Mouse (Mus musculus) layer of hippocampus, postnatal 10 days (tissue): ENCODE data around the gene Gm45021. TPM values are rescaled to one million over a fixed set of nuclear protein-coding genes. Genes with fewer than 3 reads are reported as not detected.
A peak's percentile ranks its signal among the peaks of the same experiment; 100 is the strongest.

Experiments used
- DNase-seq, 2 experiments: peaks; one replicate each; pipeline ENCODE4 v3.0.0; 2021; ENCODE audit warnings: low spot score in 2 of 2
- total RNA-seq, 2 experiments: library from RNA; stranded (reverse); gene quantifications; 2 replicates each; pipeline ENCODE4 v1.2.3; 2021

The Gm45021 gene
- total RNA-seq, 2 experiments from 2014 or later = not detected

DNA sequence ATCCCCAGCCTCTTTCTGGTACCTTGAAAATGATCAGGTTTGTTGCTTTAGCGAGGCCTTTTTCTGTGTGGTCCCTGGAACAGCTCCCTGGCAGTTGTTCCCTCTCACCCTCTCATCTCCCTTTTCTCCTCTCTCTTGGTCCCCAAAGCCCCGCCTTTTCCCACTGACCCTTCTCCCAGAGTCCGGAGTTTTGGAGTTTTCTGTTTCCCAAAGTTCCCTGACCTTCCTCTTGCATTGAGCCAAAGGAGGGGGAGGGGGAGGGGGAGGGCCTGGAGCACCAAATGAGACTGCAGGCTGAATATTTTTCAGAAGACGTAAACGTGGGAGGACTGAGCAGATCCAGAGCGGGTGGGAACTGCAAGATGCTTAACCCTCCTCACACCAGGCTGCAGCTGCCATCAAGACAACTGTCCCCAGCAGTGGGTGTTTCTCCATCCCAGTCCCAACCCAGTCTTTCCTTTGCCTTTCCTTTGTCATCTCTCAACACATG, 16.8 kb upstream of the Gm45021 start, which contains the start of gene Rarres2:
Rarres2 (minus strand) TSS at position 218 of the 490 bp plus-strand sequence.
- DNase-seq = no peak

- no peak for DNase-seq
Observed at GRCm38 (mm10) chr6:48573280-48573679, 16.1 kb upstream of the Gm45021 start.

DNA sequence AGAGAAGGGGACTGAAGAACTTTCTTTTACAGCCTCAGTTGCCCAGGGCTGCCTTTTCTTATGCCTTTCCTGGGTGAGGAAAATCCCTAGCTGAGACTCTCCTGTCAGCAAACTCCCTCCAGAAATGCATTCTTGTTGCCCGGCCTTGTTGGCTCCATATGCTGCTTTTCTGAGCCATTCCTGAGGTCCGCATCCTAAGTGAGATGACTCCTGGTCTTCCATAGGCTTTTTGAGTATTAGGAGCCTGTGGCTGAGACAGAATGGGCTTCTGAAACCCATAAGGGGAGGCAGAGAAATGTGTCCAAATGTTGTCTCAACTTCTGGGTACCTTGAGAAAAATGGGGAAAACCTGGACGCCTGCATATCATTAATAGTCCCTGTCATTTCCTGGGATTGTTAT, 15.4 kb upstream of the Gm45021 start:
- DNase-seq = no peak

- no peak for DNase-seq
Observed at GRCm38 (mm10) chr6:48578736-48579135, 10.7 kb upstream of the Gm45021 start.

GRCm38 (mm10) chr6:48579215-48579648, 10.2 kb upstream of the Gm45021 start:
- no peak for DNase-seq

- no peak for DNase-seq
Observed at GRCm38 (mm10) chr6:48581257-48581656, 8.2 kb upstream of the Gm45021 start.

- DNase-seq = peak; percentile 21 to 50
Observed at GRCm38 (mm10) chr6:48582037-48582436, 7.4 kb upstream of the Gm45021 start.

- no peak for DNase-seq
Observed at GRCm38 (mm10) chr6:48591221-48591845, 1.9 kb downstream of the Gm45021 start.

GRCm38 (mm10) chr6:48591871-48592270, 2.5 kb downstream of the Gm45021 start:
- no peak for DNase-seq

- peak; percentile 92 to 95 for DNase-seq
Observed at GRCm38 (mm10) chr6:48593158-48594042, 4.0 kb downstream of the Gm45021 start, which contains the start of the genes Repin1 and Gm44965. TSS of gene Repin1 (plus strand) at chr6:48593883. TSS of gene Gm44965 (plus strand) at chr6:48593941.

GRCm38 (mm10) chr6:48594043-48594738, 4.8 kb downstream of the Gm45021 start:
- DNase-seq = peak; percentile 69 to 72

- DNase-seq = no peak
Observed at GRCm38 (mm10) chr6:48595278-48595677, 5.9 kb downstream of the Gm45021 start.

DNA sequence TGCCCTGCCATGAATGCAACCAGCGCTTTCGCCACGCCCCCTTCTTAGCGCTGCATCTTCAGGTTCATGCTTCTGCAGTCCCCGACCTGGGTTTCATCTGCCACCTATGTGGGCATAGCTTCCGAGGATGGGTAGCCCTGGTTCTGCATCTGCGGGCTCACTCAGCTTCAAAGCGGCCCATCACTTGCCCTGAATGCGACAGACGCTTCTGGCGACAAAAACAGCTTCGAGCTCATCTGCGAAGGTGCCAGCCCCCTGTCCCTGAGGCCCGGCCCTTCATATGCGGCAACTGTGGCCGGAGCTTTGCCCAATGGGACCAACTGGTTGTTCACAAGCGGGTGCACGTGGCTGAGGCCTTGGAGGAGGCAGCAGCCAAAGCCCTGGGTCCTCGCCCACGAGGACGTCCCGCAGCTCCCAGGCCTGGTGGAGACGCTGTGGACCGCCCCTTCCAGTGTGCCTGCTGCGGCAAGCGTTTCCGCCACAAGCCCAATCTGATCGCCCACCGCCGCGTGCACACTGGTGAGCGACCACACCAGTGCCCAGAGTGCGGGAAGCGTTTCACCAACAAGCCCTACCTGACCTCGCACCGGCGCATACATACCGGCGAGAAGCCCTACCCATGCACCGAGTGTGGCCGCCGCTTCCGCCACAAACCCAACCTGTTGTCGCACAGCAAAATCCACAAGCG, 7.3 kb downstream of the Gm45021 start:
- DNase-seq = no peak

DNA sequence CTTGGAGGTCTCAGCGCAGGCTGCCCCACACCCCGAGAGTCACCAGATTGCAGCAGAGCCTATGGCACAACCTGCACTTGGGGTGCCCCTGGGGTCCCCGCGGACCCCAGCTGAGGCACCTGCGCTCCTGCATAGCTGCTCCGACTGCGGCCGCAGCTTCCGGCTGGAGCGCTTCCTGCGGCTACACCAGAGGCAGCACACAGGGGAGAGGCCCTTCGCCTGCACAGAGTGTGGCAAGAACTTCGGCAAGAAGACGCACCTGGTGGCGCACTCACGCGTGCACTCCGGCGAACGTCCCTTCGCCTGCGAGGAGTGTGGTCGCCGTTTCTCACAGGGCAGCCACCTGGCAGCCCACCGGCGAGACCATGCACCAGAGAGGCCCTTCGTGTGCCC, 7.8 kb downstream of the Gm45021 start:
- no peak for DNase-seq

- DNase-seq = no peak
Observed at GRCm38 (mm10) chr6:48600594-48600993, 11.2 kb downstream of the Gm45021 start.

- peak; percentile 96 to 98 for DNase-seq
Observed at GRCm38 (mm10) chr6:48601271-48602079, 12.1 kb downstream of the Gm45021 start, which contains the start of gene Zfp775. TSS of gene Zfp775 (plus strand) at chr6:48602063.

DNA sequence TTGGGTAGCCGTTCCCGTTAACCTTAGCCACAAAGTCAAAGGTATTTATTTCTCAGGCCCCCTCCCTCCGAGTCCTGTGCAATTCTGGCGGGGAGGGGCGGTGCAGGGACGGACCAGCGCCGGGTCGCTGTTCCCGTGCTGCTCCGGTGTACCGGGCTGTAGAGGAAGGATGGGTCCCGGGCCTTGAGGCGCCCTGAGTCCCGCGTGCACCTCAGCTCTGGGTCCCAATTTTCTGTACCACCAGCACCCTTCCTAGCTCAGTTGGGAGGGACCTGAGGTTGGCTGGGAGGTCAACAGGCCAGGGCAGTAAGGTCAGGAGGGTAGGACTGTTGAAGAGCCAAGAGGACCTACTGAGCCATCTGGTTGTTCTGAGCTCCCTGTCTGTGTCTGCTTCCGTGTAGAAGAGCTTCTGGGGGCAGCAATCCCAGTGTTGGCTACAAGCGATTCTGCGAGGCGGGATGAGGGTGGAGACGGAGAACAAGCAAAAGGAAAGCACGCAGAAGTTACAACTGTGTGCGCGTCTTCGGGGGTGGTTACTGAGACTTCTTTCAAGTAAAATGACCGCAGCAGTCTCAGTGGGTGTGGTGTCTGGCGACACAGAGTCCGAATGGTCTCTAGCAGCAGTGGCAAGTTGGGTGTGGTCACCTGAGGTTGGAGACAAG, 12.8 kb downstream of the Gm45021 start:
- DNase-seq = no peak

DNA sequence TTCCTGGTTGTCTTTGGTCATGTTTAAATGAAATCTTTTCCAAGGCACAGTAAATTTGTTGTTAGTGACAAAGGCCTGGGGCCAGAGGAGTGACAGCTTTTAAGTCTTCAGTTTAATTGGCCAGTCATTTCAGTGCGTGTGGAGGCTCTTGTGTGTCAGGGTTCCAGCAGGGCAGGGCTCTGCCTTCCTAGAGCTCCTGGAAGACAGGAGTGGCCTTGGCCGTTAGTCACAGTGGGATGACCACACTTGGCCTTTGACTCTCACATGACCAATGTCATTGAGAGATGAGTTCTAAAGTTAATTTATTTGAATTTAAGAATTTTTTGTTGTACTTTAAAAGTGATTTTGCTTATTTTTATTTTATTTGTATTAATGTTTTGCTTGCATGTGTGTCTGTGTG, 18.7 kb downstream of the Gm45021 start:
- no peak for DNase-seq

DNA sequence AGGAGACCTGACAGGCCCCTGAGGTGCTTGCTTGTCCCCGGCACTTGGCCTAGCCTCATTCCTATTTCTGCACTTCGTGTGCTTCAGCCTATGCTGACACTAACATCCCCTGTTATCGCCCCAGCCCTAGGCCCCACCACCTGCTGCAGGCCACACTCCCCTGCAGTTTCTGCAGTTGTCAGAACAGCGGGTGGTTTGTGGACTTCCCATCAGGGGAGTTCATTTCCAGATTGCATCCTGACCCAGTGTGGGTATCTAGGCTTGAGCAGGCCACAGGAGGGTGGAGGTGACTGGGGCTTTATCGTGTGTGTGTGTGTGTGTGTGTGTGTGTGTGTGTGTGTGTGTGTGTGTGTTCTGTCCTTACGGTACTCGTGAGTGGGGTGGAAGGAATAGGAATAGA, 20.1 kb downstream of the Gm45021 start:
- DNase-seq = no peak
